Mouse (Mus musculus) myocyte (in vitro differentiated cells): ENCODE data around the gene Cops4.

Experiments
- E2F4 ChIP-seq: IDR thresholded peaks from one replicate; pipeline ENCODE4 v1.6.1; 2011; ENCODE audit warnings: mild to moderate bottlenecking, control low read depth, moderate library complexity; ENCODE audit not compliant: insufficient read depth
- MYOG ChIP-seq, 3 experiments: IDR thresholded peaks; one replicate each; pipeline ENCODE4 v1.6.1; 2011; ENCODE audit warnings: control low read depth in 2 of 3, low read depth in 2 of 3, mild to moderate bottlenecking in 2 of 3; ENCODE audit not compliant: insufficient read length in 2 of 3, control insufficient read depth in 1 of 3, insufficient read depth in 1 of 3
- POLR2A ChIP-seq: IDR thresholded peaks from one replicate; pipeline ENCODE4 v1.6.1; 2011; ENCODE audit warnings: low read depth, mild to moderate bottlenecking, control low read depth, moderate library complexity; ENCODE audit not compliant: insufficient read length

DNA sequence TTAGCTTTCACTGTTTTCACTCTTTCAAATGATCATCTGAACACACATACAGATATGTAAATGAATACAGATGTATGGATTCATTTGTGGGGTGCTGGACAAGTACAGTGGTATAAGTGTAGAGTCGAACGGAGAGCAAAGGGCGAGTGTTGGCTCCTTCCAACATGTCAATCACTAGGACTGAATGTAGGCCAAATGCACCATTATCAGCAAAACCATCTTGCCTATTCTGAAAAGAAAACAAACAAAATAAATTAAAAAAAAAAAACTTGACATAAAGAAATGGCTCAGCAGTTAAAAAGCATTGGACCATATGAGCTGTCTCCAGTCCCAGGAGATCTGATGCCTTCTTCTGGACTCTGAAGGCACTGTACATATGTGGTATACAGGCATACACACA, 29.9 kb upstream of the Cops4 start:
- TF ChIP-seq POLR2A, result no peak
- TF ChIP-seq E2F4, result no peak
- no peak for TF ChIP-seq MYOG (IDR thresholded peaks at IDR 0.05; ENCODE audit: control insufficient read depth in 1 of 3, insufficient read depth in 1 of 3, insufficient read length in 2 of 3, low read depth in 2 of 3)
